Mouse (Mus musculus): ENCODE data around the gene Arhgap15.

Gene Arhgap15

GRCm38 (mm10) chr2:44436652-44437051, 688.0 kb downstream of the Arhgap15 start:
- DNase-seq (ENCODE audit: extremely low read depth, low read depth): no peak

DNA sequence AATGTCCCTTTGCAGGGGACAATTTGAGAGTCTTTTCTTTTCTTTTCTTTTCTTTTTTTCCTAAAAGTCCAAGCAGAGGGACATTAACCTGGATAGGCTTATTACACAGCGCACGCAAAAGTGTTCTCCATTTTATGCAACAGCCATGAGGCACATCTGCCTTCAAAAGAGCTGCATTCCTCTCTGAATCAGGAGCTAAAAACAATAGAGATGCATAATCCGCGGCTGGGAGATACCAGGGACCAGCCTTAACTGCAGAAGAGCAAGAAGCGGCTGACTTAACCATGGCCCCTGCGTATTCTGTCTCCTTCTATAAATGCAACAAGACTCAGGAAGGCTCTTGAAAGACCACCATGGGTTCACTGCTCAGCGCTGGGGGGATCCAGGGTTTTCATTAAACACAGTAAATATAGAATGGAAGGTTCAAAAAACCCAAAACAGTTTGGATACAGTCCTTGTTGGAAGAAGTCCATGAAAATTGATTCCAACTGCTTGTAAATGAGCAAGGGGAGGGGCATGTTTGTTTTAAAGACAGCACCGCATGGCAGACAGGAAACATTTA, 689.0 kb downstream of the Arhgap15 start:
- no peak for DNase-seq (ENCODE audit: extremely low read depth, low read depth)

- DNase-seq (ENCODE audit: extremely low read depth, low read depth): no peak
Observed at GRCm38 (mm10) chr2:44438070-44438469, 689.4 kb downstream of the Arhgap15 start.

GRCm38 (mm10) chr2:44444938-44445337, 696.3 kb downstream of the Arhgap15 start:
- no peak for DNase-seq (ENCODE audit: extremely low read depth, low read depth)

Data from MEL-GATA-1-ER (cell line).